Mouse (Mus musculus): ENCODE measurements around the gene Rfx8. TPM values are rescaled to one million over a fixed set of nuclear protein-coding genes. Genes with fewer than 3 reads are reported as not detected.

Gene Rfx8
- total RNA-seq, 2 experiments from 2014 or later: 0.19 to 0.54 TPM

- DNase-seq (ENCODE audit: extremely low spot score in 1 of 2, low spot score in 1 of 2): peak; percentile 71 to 79
Measured at GRCm38 (mm10) chr1:39650435-39651240, 70.2 kb downstream of the Rfx8 start.

DNA sequence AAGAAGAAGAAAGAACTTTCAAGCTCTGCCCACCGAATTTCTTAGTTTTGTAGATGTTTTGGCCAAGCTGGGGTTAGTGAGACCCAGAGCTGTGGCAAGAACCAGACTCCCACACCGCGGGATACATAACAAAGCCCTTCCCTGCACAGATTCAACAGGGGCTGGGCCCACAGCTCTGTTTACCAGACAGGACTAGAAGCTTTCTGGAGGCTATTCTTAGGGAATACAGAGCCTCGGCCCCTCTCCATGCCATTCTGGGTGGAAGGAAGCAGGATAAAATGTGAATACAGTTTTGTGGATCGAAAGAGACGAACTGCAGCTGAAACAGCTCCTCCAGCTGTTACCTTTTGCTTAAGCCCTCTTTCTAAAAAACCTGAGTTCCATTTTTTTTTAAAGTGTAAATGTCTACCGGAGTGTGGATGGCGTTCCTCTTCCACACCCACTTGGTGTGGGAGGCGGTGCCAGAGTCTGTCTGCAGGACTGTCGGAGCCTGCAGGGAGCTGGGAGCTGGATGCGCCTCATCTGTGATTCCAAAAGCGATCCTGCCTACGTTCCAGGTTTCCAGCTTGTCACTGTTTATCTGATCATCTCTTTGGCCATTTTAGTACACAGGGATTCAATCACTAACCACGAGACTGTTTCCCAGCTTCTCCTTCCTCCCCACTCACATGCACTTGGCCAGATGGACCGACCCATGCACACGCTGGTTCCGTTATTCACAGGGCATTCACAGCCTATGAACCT is 70.9 kb downstream of the Rfx8 start:
- peak; percentile 23 to 43 for DNase-seq (ENCODE audit: extremely low spot score in 1 of 2, low spot score in 1 of 2)

- DNase-seq (ENCODE audit: extremely low spot score in 1 of 2, low spot score in 1 of 2): no peak
Measured at GRCm38 (mm10) chr1:39648584-39648983, 72.2 kb downstream of the Rfx8 start.

GRCm38 (mm10) chr1:39645905-39646759 is 74.7 kb downstream of the Rfx8 start:
- DNase-seq (ENCODE audit: extremely low spot score in 1 of 2, low spot score in 1 of 2): peak in 1 of 2 experiments; percentile 38

DNA sequence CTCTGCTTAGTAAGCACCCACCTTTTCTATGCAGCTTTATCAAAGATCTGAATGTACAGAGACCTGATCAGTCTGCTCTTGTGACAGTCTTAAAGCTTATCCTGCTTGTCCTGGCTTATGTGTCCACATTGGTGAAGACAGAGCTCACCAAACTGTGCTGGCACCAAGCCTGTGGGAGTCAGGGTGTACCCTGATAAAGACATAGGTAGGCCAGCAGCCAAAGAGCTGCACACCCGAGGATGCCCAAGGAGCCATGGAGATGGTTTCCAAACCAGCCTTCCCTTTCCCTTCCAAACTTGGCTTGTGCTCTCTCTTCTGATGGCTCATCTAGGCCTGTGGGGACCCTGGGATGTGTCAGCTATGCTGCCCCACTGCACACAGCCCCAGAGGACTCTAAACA is 76.5 kb downstream of the Rfx8 start:
- DNase-seq (ENCODE audit: extremely low spot score in 1 of 2, low spot score in 1 of 2): no peak

GRCm38 (mm10) chr1:39641667-39642066 is 79.1 kb downstream of the Rfx8 start:
- DNase-seq (ENCODE audit: extremely low spot score in 1 of 2, low spot score in 1 of 2): no peak

DNA sequence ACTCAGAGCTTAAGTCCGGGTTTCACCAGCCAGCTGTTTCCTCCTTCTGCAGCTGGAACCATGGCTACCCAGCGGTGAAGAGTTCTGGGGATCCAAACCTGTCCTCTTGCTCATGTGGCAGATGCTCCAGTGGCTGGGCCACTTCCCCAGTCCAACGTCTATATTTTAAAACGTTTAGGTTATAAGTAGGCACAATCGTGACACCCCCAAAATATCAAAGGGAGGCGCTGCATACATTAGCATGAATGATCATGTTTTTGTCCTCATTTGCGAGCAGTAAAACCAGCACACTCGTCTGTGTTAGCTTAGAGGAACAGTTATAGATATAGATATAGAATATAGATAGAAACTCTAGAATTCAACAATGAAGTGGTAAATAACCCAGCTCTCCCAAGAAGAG is 83.7 kb downstream of the Rfx8 start:
- no peak for DNase-seq (ENCODE audit: extremely low spot score in 1 of 2, low spot score in 1 of 2)

GRCm38 (mm10) chr1:39636660-39637059 is 84.1 kb downstream of the Rfx8 start:
- DNase-seq (ENCODE audit: extremely low spot score in 1 of 2, low spot score in 1 of 2): no peak

GRCm38 (mm10) chr1:39636196-39636595 is 84.6 kb downstream of the Rfx8 start:
- DNase-seq (ENCODE audit: extremely low spot score in 1 of 2, low spot score in 1 of 2): no peak

DNA sequence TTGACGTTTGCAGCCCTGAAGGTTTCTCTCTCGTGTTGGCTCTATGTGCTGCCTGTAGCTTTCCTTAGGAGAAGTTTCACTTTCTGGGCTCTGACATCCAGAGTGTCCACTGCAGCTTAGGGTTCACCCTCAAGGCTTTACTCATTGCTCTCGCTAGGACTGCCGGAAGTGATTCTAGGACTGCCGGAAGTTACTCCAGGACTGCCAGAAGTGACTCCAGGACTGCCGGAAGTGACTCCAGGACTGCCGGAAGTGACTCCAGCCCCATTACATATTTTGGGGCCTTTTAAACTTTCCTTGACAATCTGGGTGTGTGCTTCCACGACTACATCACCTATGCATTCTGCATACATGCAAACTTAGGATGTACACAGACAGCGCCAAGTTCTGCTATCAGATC is 92.2 kb downstream of the Rfx8 start:
- DNase-seq (ENCODE audit: extremely low spot score in 1 of 2, low spot score in 1 of 2): no peak

DNA sequence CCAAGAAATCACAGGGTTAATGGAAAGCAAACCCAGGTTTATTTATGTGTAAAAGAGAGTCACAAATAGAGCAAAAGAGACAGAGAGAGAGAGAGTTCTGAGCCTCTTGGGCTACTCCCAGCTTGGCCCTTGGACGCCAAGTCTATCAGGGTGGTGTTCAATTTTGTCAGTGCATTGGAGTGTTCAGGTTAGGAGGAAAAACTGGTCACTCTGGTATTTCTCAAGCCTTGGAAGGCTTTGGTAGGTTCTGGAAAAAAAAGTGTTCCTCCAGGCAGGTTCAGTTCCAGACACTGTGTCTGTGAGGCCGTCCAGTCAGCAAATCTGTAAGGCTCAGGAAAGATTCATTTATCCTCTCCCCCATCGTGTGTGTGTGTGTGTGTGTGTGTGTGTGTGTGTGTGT is 95.3 kb downstream of the Rfx8 start:
- no peak for DNase-seq (ENCODE audit: extremely low spot score in 1 of 2, low spot score in 1 of 2)

GRCm38 (mm10) chr1:39623729-39624128 is 97.1 kb downstream of the Rfx8 start:
- DNase-seq (ENCODE audit: extremely low spot score in 1 of 2, low spot score in 1 of 2): no peak

- no peak for DNase-seq (ENCODE audit: extremely low spot score in 1 of 2, low spot score in 1 of 2)
Measured at GRCm38 (mm10) chr1:39623106-39623505, 97.7 kb downstream of the Rfx8 start.

- no peak for DNase-seq (ENCODE audit: extremely low spot score in 1 of 2, low spot score in 1 of 2)
Measured at GRCm38 (mm10) chr1:39618524-39618923, 102.3 kb downstream of the Rfx8 start.

DNA sequence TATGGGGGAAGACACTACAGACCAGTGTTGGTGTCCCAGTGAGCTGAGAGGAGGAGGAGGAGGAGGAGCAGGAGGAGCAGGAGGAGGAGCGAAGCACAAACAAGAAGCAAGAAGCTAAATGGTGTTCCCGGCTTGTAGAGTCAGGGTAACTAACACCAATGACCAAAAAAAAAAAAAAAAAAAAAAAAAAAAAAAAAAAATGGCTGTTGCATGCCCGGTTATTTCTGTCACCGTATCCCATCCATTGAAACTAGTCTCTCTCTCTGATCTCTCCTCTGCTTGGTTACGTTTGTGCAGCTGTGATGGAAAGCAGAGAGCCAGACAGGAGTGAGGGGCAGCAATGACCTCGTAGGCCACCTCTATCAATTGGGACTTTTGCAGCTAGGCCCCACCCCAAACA is 105.3 kb downstream of the Rfx8 start:
- no peak for DNase-seq (ENCODE audit: extremely low spot score in 1 of 2, low spot score in 1 of 2)

Other genes starting within 250 kb of the Rfx8 start
- gene Tbc1d8, start 242.2 kb downstream of the Rfx8 start, total RNA-seq (2021): 10 to 100 TPM; 11.4 to 12.7 TPM
- 10 to 100 TPM; 22.0 to 22.9 TPM for gene Cnot11, start 186.0 kb downstream of the Rfx8 start, total RNA-seq (2021)
- gene Rnf149, start 143.6 kb downstream of the Rfx8 start, total RNA-seq (2021): 10 to 100 TPM; 30.9 to 31.1 TPM
- gene Creg2, start 69.5 kb downstream of the Rfx8 start, total RNA-seq (2021): 10 to 100 TPM; 84.2 to 90.8 TPM
- not detected for gene Gm3646, start 84.3 kb upstream of the Rfx8 start, total RNA-seq (2021)
- gene Map4k4, start 179.9 kb upstream of the Rfx8 start, total RNA-seq (2021): 100 to 1,000 TPM; 154 to 180 TPM